Mouse (Mus musculus) liver, postnatal 0 days (tissue): ENCODE results near the gene Cops8. TPM values are rescaled to one million over a fixed set of nuclear protein-coding genes. Genes with fewer than 3 reads are reported as not detected.

ENCODE experiments used
- ATAC-seq: fragments of 200-750 bp; cut with Nextera tagmentation; 2 replicates; pipeline ENCODE4 v1.8.0; 2017; ENCODE audit warnings: mild to moderate bottlenecking, moderate library complexity
- DNase-seq: peaks from one replicate; pipeline ENCODE4 v3.0.0-alpha.2; 2016
- H3K27ac ChIP-seq: fragments of 300-500 bp; sonication (generic); 2 replicates; pipeline ENCODE4 v1.5.1; 2014; ENCODE audit warnings: antibody characterized with exemption, moderate library complexity, mild to moderate bottlenecking, low read depth
- H3K27me3 ChIP-seq: fragments of 300-500 bp; sonication (generic); 2 replicates; pipeline ENCODE4 v1.6.1; 2014; ENCODE audit warnings: low read length, control low read depth, mixed read lengths; ENCODE audit not compliant: insufficient read depth
- H3K36me3 ChIP-seq: fragments of 300-500 bp; sonication (generic); replicated peaks from 2 replicates; pipeline ENCODE4 v1.6.1; 2014; ENCODE audit warnings: mild to moderate bottlenecking, control low read depth, low read length, moderate library complexity, mixed read lengths; ENCODE audit not compliant: insufficient read depth
- H3K4me1 ChIP-seq: fragments of 300-500 bp; sonication (generic); 2 replicates; pipeline ENCODE4 v1.6.1; 2014; ENCODE audit warnings: antibody characterized with exemption, mild to moderate bottlenecking, control low read depth; ENCODE audit not compliant: insufficient read depth
- H3K4me2 ChIP-seq: fragments of 300-500 bp; sonication (generic); 2 replicates; pipeline ENCODE4 v1.6.1; 2014; ENCODE audit warnings: low read depth, mild to moderate bottlenecking, low read length, moderate library complexity, mixed read lengths
- H3K4me3 ChIP-seq: fragments of 300-500 bp; sonication (generic); 2 replicates; pipeline ENCODE4 v1.5.1; 2014; ENCODE audit warnings: low read depth, low read length
- H3K9ac ChIP-seq: fragments of 300-500 bp; sonication (generic); replicated peaks from 2 replicates; pipeline ENCODE4 v1.6.1; 2014; ENCODE audit warnings: mild to moderate bottlenecking, moderate library complexity
- H3K9me3 ChIP-seq: fragments of 300-500 bp; sonication (generic); 2 replicates; pipeline ENCODE4 v1.6.1; 2016; ENCODE audit warnings: mild to moderate bottlenecking, control low read depth, low read length, mixed read lengths
- CTCF ChIP-seq: sonication (generic); IDR thresholded peaks from 2 replicates; pipeline ENCODE4 v1.5.1; 2016; ENCODE audit warnings: antibody characterized with exemption, low read depth
- EP300 ChIP-seq: IDR thresholded peaks from 2 replicates; pipeline ENCODE4 v1.6.1; 2016; ENCODE audit warnings: antibody characterized with exemption, low read depth, mild to moderate bottlenecking
- WGBS: fragments of 180-500 bp; shearing (Covaris S2); extraction: QIAGEN DNeasy Blood & Tissue Kit; methylation state at CpG from one replicate; pipeline ENCODE4 v1.1.7; 2014; ENCODE audit not compliant: insufficient replicate concordance; 5-methylcytosine and 5-hydroxymethylcytosine counted together
- polyA plus RNA-seq: library from polyadenylated mRNA; unstranded; fragments of >200 nt; fragmentation: Nextera tagmentation; extraction: Ambion mirVana; gene quantifications from 2 replicates; pipeline ENCODE4 v1.2.1, GENCODE M21; 2015

The Cops8 gene
- polyA plus RNA-seq, 1 experiment from 2014 or later: 33.0 TPM

DNA sequence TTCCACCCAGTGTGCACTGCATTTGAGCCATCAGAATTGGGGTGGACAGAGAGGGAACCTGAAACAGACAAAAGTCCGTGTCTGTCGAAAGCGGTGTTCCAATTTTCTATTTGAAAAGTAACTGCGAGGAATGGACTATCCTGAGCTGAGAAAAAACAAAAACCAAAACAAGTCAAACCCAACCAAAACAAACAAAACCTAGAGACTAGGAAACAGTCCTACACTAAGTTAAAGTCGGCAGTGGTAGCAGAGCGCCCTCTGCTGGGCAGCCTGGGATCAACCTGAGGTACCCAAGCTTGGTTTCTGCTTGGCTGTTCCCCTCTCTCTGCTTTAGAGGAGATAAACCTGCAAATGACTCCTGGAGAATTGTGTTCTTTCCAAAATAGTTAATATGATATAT is 10.0 kb upstream of the Cops8 start:
- no peaks in the 10 kb centered on the region for H3K4me1 ChIP-seq
- DNase-seq (peak; percentile 78), ATAC-seq (no peak)
- H3K4me3 ChIP-seq: no peak overlapping the region
- 26% methylated on average over 6 of the region's 6 CpGs for WGBS
- H3K9ac ChIP-seq: no peak overlapping the region
- H3K9me3 ChIP-seq: no peaks in the 10 kb centered on the region
- no peak overlapping the region for H3K4me2 ChIP-seq
- H3K27ac ChIP-seq: no peak overlapping the region
- H3K36me3 ChIP-seq: no peaks in the 10 kb centered on the region
- H3K27me3 ChIP-seq: no peaks in the 10 kb centered on the region
- TF ChIP-seq CTCF (peak; percentile 91), EP300 (no peak)

DNA sequence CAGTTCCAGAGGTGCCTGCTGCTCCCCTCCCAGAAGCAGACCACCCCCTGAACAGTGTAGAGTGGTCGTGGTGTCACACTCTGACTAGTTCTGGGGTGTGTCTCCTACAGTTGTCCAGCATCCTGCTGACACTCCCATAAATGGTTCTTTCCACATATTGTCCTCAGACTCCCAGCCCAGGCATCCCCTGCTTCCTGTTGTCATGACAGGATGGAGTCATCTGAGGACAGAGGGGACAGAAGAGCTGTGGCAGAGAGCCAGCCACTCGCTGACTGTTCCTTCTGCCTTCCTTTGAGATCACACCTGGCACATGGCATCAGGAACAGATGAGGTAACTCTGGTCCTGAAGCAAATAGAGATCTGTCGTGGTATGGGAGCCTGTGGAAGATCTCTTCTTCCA is 3.6 kb upstream of the Cops8 start:
- Histone ChIP-seq H3K36me3 (no peaks in the 10 kb centered on the region), H3K9me3 (no peaks in the 10 kb centered on the region), H3K4me3 (no peak overlapping the region), H3K4me1 (0 out of 2 replicates have a peak, but pooled peaks cover 2% of the 10 kb centered on the region), H3K9ac (no peak overlapping the region), H3K27me3 (no peaks in the 10 kb centered on the region), H3K4me2 (no peak overlapping the region), H3K27ac (no peak overlapping the region)
- TF ChIP-seq CTCF (no peak), EP300 (no peak)
- WGBS: 28% methylated on average over 3 of the region's 3 CpGs
- ATAC-seq (no peak), DNase-seq (no peak)

DNA sequence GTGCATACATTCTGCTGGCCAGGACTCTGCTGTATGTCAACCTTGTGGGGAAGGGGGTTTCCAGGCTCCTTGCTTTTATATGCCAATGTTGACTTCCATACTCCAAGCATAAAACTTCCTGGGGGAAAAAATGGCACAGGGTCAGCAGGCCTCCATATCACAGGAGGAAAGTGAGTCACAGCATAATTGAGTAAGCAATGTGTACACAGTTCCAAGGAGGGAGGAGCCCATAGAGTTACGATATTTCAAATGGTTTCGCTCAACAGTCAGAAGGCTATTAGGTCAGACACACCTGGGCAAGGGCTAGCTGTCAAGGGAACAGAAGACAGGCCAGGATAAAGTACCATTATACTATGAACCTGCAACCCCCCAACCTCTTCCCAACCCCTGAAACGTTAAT is 1.7 kb upstream of the Cops8 start:
- no peaks in the 10 kb centered on the region for H3K27me3 ChIP-seq
- DNase-seq (no peak), ATAC-seq (no peak)
- H3K36me3 ChIP-seq: 0 out of 2 replicates have a peak, but pooled peaks cover 3% of the 10 kb centered on the region
- no peak overlapping the region for H3K27ac ChIP-seq
- no peak overlapping the region for H3K9ac ChIP-seq
- H3K4me2 ChIP-seq: no peak overlapping the region
- no peaks in the 10 kb centered on the region for H3K9me3 ChIP-seq
- TF ChIP-seq CTCF (no peak), EP300 (no peak)
- no peak overlapping the region for H3K4me3 ChIP-seq
- peaks cover 3% of the 10 kb centered on the region; the same call in 1 of the 2 replicates for H3K4me1 ChIP-seq
- WGBS: 58% methylated on average over 3 of the region's 3 CpGs

DNA sequence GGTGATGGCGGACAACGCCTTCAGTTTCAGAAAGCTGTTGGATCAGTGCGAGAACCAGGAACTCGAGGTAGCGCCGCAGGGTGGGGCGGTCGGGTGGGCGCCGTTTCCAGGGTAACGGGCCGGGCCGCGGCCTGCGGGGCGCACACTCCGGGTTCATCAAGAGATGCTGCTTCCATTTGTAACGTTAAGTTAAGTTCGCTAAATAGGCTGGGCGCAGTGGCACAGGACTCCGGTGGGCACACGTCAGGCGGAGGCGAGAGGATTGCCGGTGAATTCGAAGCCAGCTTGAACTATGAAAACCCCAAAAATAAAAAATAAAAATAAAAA is 743 bp downstream of the Cops8 start:
- DNase-seq (no peak), ATAC-seq (peak; percentile 55)
- TF ChIP-seq EP300 (no peak), CTCF (no peak)
- peaks cover 3% of the 10 kb centered on the region; the same call in 1 of the 2 replicates for H3K4me1 ChIP-seq
- H3K9ac ChIP-seq: peak overlapping the region; percentile 91
- peak overlapping the region; percentile 68 for H3K4me2 ChIP-seq
- H3K4me3 ChIP-seq: peak overlapping the region; percentile 94
- peaks cover 26% of the 10 kb centered on the region for H3K36me3 ChIP-seq
- no peaks in the 10 kb centered on the region for H3K9me3 ChIP-seq
- H3K27ac ChIP-seq: peak overlapping the region; percentile 66
- no peaks in the 10 kb centered on the region for H3K27me3 ChIP-seq
- WGBS: 1% methylated on average over 26 of the region's 26 CpGs

DNA sequence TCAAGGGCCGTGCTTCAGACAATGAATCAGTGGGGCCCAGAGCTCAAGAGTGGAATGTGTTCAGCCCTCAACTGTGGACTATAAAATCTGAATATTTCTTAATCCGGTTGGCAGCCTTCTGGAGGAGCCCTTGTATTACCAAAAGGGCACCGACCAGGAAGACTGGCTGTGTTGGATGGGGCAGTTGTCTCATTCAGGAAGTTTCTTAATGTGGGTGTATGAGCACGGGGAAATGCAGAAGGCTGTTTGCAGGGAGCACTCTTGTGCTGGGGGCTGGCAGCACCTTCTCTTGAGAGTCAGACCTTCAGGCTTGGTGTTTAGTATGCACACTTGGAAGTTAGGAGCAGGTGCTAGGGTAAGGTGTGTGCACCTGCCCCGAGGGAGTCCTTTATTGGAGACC is 6.6 kb downstream of the Cops8 start:
- H3K27ac ChIP-seq: peak overlapping the region; percentile 34; the same call in 1 of the 2 replicates
- peaks cover 78% of the 10 kb centered on the region for H3K36me3 ChIP-seq
- no peak for ATAC-seq
- H3K9ac ChIP-seq: no peak overlapping the region
- TF ChIP-seq EP300 (no peak), CTCF (no peak)
- no peaks in the 10 kb centered on the region for H3K9me3 ChIP-seq
- H3K4me1 ChIP-seq: no peaks in the 10 kb centered on the region; the same call in 1 of the 2 replicates
- WGBS: 67% methylated on average over 5 of the region's 5 CpGs
- H3K27me3 ChIP-seq: no peaks in the 10 kb centered on the region
- no peak overlapping the region for H3K4me3 ChIP-seq
- no peak for DNase-seq
- peak overlapping the region; percentile 13; the same call in 1 of the 2 replicates for H3K4me2 ChIP-seq

DNA sequence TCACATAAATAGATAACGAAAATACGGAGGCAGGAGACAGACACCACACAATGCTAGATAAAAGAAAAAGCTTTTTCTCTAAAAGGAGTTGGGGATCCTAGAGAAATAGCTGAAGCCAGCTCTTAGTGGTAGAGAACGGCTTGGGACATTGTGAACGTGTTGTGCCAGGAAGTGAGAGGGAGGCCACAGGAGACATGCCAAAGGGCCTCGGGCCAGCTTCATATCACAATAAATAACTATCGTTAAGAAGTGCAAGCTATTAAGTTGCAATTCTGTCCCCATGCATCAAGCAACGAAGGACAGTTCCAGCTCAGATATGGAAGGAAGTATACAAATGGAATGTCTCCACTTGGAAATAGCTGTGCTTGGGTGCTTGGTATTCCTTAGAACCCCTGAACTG is 14.5 kb downstream of the Cops8 start:
- H3K36me3 ChIP-seq: peaks cover 16% of the 10 kb centered on the region

More for the DNA sequence above, 14.5 kb downstream of the Cops8 start:
- H3K9ac ChIP-seq: no peak overlapping the region
- 80% methylated on average over 7 of the region's 7 CpGs for WGBS
- H3K4me3 ChIP-seq: no peak overlapping the region
- H3K4me1 ChIP-seq: no peaks in the 10 kb centered on the region
- H3K4me2 ChIP-seq: no peak overlapping the region
- H3K9me3 ChIP-seq: no peaks in the 10 kb centered on the region
- no peak for ATAC-seq
- TF ChIP-seq CTCF (no peak), EP300 (no peak)
- no peaks in the 10 kb centered on the region for H3K27me3 ChIP-seq
- H3K27ac ChIP-seq: no peak overlapping the region
- DNase-seq: no peak
